Mouse (Mus musculus): Measurements from ENCODE around the gene Slc39a8.
A peak's percentile ranks its signal among the peaks of the same experiment; 100 is the strongest.

Slc39a8 gene

DNA sequence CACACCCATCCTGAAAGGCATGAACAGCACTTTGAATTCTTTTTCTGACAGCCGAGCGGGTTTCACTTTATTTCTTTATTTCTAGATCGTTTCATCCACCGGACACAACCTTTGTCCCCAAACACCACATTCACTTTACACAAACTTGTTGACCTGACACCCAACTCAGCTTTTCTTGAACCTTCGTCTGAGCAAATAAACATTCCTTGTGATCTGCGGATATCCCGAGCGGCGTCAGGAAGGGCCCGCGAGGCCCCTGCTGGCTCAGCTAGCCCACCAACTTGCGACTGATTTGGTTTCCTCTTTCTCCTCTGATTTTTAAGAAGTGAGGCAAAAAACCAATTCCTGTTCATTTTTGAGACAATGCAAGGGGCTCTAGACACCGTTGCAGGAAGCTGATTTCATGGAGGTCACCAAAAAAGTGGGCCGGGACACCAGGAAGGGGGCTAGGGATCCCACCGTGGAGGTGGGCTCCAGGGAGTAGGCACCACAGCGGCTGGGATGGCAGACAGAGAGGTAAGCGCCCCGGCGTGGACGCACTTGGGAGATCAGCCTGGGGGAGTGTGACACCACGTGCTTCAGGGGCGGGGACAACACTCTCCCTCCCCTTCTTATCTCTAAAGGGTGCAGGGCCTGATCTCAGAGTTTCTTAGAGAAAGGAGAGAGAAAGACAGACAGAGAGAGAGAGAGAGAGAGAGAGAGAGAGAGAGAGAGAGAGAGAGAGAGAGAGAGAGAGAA is at the start of gene Slc39a8:
TSS of gene Slc39a8 (plus strand) at position 264 of the 738 bp plus-strand sequence.
- DNase-seq (ENCODE audit: low spot score in 2 of 2) = peak; percentile 83 to 84

DNA sequence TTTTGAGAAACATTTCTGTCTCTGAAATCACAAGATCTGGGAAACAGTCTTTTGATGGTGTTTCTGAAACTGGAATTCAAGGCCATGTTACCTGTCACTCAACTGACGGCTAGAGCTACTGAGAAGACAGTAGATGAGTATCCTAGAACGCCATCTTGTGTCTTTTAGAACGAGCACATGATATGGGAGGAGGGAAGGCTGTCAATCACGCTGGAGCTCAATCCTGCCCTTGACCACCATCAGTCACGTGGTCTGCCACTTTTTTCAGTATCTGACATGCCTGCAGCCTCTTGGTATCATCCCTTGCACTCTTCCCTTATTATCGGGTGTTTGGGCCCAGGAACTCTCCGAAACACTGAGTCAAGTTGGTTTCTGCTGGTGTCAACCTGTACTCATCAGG is 40.0 kb upstream of the Slc39a8 start:
- no peak for DNase-seq (ENCODE audit: low spot score in 2 of 2)

DNA sequence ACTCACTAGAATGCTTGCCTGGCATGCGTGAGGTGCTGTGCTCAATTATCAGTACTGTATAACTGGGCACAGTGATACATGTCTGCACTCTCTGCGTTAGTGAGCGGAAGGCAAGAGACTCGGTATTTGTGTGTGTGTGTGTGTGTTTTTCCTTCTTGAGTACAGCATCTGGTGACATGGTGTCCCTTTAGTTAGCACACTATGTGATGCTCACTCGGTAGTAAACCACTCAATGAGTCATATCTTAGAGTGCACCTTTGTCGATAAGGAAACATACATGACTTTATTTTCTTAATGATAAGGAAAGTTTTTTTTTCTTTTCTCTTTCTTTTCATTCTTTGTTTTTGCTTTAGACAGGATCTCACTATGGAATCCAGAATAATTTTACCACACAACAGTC is 29.0 kb upstream of the Slc39a8 start:
- no peak for DNase-seq (ENCODE audit: low spot score in 2 of 2)

DNA sequence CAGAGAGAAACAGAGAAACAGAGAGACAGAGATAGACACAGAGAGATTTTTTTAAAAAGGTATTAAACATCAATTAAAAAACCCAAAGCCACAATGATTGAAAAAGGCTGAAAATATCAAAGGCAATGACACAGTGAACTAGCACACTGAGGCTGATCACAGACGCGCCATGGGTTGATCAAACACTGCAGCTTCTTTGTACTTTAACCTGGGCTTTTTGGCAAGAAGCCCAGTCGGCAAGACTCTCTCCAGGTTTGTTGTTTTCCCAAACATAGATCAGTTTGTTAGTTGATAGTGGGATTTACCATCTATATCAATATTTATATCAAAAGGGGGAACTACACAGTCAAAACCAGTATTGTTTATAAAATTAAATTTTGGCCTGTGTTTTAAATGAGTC is 26.8 kb upstream of the Slc39a8 start:
- DNase-seq (ENCODE audit: low spot score in 2 of 2) = no peak

DNA sequence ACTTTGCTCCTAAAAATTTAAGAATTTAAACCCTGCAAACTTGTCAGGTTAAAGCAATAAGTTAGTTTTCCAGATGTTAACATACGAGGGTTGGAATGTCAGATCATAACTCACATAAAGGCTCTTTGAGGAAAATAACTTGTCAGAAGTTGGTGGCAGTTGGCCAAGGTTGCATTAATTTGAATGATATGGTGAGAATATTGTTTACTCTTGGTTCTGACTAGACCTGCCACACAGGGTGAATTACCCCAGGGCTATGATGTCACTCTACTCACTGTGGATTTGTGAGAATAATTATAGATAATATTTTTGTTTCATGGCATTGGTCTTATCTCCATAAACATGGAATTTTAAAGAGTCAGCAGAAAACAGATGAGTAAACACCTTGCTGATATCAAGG is 26.4 kb upstream of the Slc39a8 start:
- DNase-seq (ENCODE audit: low spot score in 2 of 2) = no peak

DNA sequence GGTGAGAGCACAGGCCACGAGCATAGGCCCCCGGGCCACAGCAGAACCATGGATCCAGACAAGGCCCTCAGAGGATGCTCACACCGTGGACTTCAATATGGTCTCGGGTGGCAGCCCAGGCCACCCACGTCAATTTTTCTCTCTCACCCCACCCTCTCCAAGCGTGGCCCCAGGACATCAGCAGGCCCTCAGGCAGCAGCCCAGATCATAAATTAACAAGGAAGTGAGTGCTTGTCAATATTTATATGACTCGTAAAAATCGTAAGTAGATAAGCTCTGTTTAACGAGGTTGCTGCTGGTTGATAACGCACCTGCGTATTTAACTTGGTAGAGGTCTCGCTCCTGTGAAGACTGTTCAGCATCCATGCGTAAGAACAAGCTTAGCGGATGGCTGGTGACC is 10.4 kb upstream of the Slc39a8 start:
- no peak for DNase-seq (ENCODE audit: low spot score in 2 of 2)

DNA sequence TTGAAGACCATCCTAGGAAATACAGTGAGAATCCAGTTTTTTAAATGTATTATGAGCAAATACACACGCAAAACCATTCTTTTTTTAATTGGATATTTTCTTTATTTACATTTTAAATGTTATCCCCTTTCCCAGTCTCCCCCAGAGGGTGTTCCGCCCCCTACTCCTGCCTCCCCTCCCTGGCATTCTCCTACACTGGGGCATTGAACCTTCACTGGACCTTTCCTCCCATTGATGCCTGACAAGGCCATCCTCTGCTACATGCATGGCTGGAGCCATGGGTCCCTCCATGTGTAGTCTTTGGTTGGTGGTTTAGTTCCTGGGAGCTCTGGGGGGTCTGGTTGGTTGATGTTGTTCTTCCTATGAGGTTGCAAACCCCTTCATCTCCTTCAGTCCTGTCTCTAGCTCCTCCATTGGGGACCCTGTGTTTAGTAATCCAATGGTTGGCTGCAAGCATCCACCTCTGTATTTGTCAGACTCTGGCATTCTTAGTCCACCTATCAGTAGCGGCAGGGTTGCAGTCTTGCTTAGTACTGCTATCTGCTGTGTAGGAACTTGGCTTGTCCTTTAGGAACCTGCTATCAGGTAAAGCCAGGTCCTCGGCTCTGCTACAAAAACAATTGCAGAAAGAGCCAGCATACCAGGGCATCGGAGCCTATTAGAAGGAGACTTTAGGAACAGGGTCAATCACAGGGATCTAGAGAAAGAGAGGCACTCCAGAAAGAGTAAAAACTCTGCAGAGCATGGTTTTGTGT is 8.9 kb upstream of the Slc39a8 start:
- no peak for DNase-seq (ENCODE audit: low spot score in 2 of 2)

DNA sequence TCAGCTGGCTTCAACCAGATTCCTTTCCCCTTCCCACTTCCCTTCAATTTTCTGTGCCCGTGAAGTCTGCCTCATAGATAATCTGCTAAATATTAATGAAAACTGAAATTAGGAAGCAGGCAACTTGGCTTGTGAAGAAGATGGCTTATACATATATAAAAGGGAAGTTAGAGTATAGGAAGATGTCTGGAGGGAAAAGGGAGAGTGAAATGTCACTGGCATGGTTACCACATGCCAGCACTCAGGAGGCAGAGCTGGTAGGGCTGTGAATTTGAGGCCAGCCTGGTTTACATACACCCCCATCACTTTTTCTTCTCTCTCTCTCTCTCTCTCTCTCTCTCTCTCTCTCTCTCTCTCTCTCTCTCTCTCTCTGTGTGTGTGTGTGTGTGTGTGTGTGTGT is 8.0 kb upstream of the Slc39a8 start:
- no peak for DNase-seq (ENCODE audit: low spot score in 2 of 2)

DNA sequence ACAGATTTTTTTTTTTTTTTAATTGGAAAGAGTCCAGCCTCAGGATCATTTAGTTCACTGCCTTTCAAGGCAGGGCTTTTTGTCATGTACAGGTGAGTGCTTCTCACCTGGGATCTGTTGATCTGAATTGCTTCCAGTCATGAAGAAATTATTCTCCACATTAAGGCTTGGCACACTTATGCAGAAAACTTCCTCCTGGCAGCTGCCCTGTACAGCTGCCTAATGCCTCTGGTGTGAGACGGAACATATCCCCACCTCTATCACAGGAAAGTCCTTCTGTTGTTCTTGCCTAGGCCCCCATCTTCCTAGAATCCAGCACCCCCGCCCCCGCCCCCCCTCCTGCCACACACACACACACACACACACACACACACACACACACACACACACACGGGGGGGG is 643 bp upstream of the Slc39a8 start:
- no peak for DNase-seq (ENCODE audit: low spot score in 2 of 2)

DNA sequence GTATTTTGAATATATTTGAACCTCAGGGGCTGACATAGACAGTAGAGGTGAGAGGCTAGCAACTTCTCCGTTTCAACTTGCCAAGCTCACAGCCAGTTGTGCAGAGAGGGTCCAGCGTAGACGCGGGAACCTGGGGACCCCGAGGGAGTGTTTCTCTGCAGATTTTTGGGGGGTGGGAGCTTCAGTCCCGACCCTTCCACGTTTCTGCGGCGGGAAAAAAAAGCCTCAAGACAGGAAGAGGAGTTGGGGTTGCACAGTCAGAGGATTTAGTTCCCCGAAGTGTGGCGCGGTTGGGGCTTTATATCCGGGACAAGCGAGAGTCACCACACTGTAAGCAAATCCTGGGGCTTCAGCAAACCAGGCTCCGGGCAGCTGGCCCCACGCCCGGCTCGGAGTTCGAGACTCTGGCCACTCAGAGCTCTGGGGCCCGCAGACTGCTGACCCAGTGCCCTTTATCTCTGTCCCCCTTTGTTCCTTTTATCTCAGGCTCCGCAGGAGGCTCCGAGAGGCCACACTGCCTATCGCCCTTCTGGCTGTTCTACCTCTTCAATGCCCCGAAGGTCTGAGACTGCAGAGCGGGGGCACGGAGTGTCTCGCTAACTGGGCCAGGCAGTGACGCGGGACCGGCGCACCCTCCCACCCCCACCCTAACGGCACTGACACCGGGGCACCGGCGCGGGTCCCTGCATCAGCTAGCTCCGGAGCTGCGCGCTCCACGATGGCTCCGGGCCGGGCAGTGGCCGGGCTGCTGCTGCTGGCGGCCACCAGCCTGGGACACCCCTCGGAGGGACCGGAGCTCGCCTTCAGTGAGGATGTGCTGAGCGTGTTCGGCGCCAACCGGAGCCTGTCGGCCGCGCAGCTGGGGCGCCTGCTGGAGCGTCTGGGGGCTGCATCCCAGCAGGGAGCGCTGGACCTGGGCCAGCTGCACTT is 940 bp downstream of the Slc39a8 start:
- DNase-seq (ENCODE audit: low spot score in 2 of 2) = peak; percentile 55 to 63

DNA sequence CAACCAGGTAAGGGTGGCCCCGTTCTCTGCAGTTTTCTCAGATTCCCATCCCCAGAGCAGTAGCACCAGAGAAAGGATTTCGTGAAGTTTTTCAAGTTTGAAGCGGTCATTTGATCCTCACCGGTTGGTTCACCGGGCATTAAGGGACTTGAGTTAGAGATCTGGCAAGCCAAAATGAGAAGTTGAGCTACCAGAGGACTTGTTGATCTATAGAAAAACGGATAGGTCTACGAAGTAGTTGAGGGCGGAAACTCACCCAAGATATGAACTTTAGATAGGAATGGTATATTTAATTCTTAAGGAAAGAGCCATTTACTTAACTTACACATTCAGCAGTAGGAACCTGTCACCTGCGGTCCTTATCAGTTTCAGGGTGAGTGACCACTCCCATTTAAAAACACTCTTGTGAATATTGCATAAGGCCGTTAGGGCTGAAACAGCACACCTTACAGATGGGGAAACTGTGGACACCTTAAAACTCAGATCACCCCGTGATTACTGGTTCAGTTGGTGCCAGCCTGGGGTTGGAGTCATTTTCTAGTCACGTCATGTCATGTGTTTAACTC is 1.7 kb downstream of the Slc39a8 start:
- DNase-seq (ENCODE audit: low spot score in 2 of 2) = no peak

DNA sequence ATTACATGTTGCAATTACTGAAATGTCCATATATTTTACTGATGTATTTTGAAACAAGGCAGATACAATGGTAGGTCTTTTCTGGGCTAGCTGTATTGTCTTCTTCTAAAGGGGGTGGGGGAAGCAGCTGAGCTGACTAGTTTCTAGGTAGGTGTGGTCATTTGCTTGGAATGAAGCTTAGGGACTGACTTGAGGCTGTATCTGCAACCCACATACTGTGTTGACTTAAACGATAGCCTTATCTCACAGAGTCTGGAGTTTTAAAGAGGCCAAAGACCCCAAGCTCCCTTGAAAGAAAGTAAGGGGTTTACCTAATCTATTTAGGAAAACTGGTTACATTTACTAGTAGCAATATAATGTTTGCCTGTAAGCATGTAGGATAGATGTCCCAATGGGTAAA is 2.9 kb downstream of the Slc39a8 start:
- no peak for DNase-seq (ENCODE audit: low spot score in 2 of 2)

DNA sequence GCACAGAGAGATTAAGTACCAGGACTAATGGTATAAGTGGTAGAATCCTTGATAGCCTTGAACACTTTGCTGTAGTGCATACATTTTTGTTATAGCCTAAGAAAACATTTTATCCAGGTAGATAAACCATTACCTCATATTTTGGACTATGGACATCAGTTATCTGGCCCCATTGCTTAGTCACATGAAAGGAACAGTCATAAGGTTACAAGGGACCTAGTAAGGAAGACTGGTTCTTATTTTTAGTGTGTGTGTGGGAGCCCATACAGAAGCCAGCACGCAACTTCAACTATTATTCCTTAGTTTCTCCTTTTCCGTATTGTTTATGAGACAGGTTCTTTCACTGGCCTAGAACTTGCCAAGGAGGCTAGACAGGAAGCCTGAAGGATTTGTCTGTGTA is 7.4 kb downstream of the Slc39a8 start:
- DNase-seq (ENCODE audit: low spot score in 2 of 2) = no peak

DNA sequence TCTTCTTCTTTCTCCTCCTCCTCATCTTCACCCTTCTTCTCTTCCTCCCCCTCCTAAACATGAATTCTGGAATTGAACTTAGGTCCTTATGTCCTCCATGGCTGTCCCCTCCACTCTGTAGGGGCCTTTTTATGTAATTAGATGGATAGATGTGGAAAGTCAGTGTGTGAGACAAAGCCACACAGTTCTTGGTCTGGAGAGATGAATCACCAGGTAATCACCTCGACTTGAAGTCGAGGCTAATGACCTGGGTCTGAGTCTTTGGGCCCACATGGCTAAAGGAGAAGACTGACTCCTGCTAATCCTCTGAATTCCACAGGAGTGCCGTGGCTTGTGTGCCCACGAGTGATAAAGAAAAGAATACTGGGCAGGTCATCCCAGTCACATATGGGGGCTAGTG is 7.8 kb downstream of the Slc39a8 start:
- DNase-seq (ENCODE audit: low spot score in 2 of 2) = no peak

DNA sequence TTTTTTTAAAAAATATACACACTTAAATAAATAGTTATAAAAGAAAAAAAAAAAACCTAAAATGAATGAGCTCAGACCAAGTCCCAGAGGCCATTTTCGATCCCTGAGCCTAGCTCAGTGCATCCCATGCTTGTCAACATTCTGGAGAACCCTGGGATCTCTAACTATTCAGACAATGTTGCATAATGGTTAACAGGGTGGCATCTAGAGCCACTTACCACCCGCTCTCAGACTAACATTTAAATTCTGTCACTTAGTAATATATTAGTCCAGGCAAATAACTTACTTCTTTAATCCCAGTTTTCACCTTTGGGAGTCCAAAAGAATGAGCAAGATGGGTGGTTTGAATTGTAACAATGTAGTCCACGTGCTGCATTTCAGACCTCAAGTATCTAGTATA is 9.9 kb downstream of the Slc39a8 start:
- DNase-seq (ENCODE audit: low spot score in 2 of 2) = no peak

DNA sequence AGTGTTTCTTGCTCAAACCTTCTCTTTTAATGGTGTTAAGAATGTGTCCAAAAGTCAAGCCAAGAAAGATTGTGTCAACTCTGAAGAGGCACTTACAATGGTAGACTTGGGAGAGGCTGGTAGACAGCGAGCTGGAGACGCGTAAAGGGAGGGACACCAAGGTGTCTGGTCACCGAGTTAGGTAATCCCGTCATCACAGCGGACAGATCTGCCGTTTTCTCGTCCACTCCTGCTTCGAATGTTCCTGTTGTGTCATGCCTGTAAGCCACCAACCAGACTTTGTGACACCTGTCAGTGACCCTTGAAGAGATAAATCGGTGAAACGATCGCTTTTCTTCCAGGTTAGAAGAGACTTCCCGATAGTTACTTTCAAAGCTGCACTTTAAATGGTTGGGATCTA is 14.5 kb downstream of the Slc39a8 start:
- DNase-seq (ENCODE audit: low spot score in 2 of 2) = no peak

DNA sequence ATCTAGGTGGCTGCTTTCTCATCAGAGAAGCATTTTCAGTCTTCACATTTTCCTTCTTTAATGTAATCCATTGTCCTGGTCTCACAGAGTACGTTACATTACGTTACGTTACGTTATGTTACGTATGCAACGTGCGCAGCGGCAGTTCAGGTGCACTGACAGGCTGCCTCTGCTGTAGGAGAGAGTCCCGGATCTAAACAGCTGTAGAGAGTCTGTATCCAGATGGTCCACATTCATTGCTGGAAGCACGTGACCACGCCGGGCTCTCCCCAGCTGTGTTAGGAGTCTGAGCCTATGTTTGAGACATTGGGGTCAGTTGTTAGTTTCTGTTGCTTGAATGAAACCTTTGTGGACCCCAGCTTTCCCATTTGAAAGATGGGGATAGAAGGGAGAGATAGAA is 15.1 kb downstream of the Slc39a8 start:
- DNase-seq (ENCODE audit: low spot score in 2 of 2) = no peak

DNA sequence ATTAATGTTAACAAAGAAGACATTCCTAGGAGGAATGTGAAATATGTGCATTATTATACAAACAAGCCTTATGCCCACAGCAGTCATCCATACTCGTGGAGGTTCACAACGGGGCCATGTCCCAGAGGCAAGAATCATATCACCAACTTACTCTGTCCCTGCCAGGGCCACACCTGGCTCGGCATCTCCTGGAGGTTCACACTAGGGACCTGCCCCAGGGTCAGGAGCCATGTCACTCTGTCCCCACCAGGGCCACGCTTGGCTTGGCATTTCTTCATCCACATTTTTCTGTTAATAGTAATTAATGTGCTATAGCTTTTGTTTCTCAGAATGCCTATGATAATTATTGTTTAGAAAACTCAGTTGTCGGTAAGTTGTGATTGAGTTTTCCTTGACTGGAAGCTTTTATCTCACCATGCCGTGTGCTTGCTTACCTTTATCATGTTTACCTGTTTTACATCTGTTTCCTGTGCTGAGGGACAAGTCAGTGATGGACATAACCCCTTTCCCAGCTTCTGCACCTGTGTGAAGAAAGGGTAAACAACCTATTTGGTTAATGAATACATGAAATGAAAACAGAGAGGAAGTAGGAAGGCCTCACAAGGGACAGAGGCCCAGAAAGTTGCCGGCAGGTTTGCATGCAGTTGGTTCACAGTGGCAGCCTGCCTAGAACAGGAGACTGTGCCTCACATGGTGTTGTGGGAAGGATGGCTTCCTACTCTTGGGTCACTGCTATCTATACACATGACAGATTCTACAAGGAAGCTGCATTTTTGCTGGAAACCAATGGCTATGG is 16.8 kb downstream of the Slc39a8 start:
- no peak for DNase-seq (ENCODE audit: low spot score in 2 of 2)

DNA sequence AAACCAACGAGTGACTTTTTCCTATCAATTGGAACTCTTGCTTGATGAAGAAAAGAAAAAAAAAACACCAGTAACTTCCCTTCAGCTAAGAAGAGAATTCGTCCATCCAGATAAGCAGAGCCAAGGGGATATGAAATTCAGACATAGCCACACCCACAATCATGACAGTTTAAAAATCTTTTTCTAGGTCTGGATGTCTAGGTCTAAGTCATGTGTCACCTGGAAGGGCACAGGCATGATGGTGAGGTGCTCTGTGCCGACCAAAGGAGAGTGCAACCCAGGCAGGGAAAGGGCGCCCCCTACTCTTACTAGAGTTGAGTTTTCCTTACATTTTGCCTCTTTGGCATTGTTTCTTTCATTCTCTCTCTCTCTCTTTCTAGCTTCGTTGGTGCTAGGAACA is 18.1 kb downstream of the Slc39a8 start:
- no peak for DNase-seq (ENCODE audit: low spot score in 2 of 2)

DNA sequence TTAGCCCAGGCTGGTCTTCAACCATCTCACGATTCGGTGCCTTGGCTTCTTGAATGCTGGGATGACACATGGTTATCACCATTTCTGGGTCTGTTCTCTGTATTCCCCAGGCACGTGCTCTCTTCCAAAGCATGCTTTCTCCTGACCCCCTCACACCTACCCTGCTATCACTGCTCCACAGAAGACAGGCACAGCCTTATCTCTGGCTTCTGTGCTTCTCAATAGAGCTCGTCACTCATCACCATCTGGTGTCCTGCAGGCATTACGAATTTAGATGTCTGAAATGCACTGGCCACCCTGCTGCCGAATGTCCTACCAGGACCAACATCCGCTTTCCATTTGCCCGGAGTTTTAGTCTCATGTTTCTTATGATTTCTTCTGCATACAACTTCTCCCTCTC is 18.6 kb downstream of the Slc39a8 start:
- DNase-seq (ENCODE audit: low spot score in 2 of 2) = no peak

DNA sequence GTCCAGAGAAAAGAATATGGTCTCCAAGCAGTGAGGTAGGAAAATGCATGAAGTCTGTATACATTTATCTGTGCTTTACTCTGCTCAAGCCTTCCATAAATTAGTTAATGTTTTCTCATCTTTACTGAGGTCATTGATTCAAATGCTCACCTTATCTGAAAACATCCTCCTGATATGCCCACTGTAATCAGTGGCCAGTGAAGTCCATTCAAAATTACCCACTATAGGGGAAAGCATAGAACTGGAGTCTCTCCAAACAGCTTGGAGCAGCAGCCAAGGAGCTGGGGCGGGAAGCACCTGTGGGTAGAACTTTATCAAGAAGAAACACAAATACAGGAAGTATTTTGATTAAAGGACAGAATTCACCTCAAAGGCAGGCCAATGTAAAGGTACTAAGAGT is 19.8 kb downstream of the Slc39a8 start:
- no peak for DNase-seq (ENCODE audit: low spot score in 2 of 2)

All from thymus, postnatal 10 days (tissue).